Mouse (Mus musculus) CH12.LX (cell line): ENCODE data around the gene Slc39a2. TPM values are rescaled to one million over a fixed set of nuclear protein-coding genes. Genes with fewer than 3 reads are reported as not detected.

Experiments used
- DNase-seq: peaks from one replicate; pipeline ENCODE4 v3.0.0-alpha.2; 2013; ENCODE audit errors: extremely low read depth
- H3K27ac ChIP-seq: 2 replicates; pipeline ENCODE4 v1.5.1; 2012; ENCODE audit warnings: low read depth, mild to moderate bottlenecking, control low read depth, moderate library complexity; ENCODE audit not compliant: insufficient read depth
- H3K27me3 ChIP-seq: replicated peaks from 2 replicates; pipeline ENCODE3; 2012; ENCODE audit warnings: inconsistent platforms
- H3K36me3 ChIP-seq, 2 experiments: replicated peaks in 1 of 2; 2 replicates each; pipeline versions ENCODE3 to v1.6.1; 2012; ENCODE audit warnings: inconsistent platforms in 1 of 2, low read length in 1 of 2, mild to moderate bottlenecking in 1 of 2, mixed read lengths in 1 of 2, moderate library complexity in 1 of 2; ENCODE audit not compliant: control insufficient read depth in 1 of 2, insufficient read depth in 1 of 2
- H3K4me1 ChIP-seq, 2 experiments: 2 replicates each; pipeline ENCODE4 v1.6.1; 2012; ENCODE audit warnings: inconsistent platforms in 1 of 2, moderate library complexity in 1 of 2; ENCODE audit not compliant: insufficient read depth in 2 of 2, control insufficient read depth in 1 of 2
- H3K4me2 ChIP-seq: 2 replicates; pipeline ENCODE4 v1.6.1; 2012; ENCODE audit warnings: low read depth, mild to moderate bottlenecking, control low read depth; ENCODE audit not compliant: poor library complexity, insufficient read depth, severe bottlenecking
- H3K4me3 ChIP-seq, 3 experiments: fragments of 150-350 bp in 1 of 3; sonication (generic) in 1 of 3; replicated peaks in 1 of 3; 2 replicates each; pipeline versions ENCODE3 to v1.5.1; 2011 to 2012; ENCODE audit warnings: low read depth in 2 of 3, low read length in 2 of 3, mild to moderate bottlenecking in 2 of 3, moderate library complexity in 2 of 3, control low read depth in 1 of 3, improper control_type of control experiment in 1 of 3, inconsistent platforms in 1 of 3, mixed read lengths in 1 of 3; ENCODE audit not compliant: poor library complexity in 1 of 3
- H3K79me2 ChIP-seq: replicated peaks from 2 replicates; pipeline ENCODE4 v1.6.1; 2012; ENCODE audit warnings: mild to moderate bottlenecking, moderate library complexity; ENCODE audit not compliant: control insufficient read depth, poor library complexity, insufficient read depth, severe bottlenecking; ENCODE audit errors: extremely low read depth
- H3K9ac ChIP-seq: 2 replicates; pipeline ENCODE4 v1.6.1; 2012; ENCODE audit warnings: low read depth, mild to moderate bottlenecking, control low read depth, moderate library complexity; ENCODE audit not compliant: insufficient read depth
- H3K9me3 ChIP-seq: replicated peaks from 2 replicates; pipeline ENCODE3; 2012; ENCODE audit warnings: low read length, inconsistent platforms, mixed read lengths
- BHLHE40 ChIP-seq: IDR thresholded peaks from 2 replicates; pipeline ENCODE4 v1.6.1; 2011; ENCODE audit warnings: mild to moderate bottlenecking, low read depth, low read length, improper control_type of control experiment
- CHD1 ChIP-seq: IDR thresholded peaks from 2 replicates; pipeline ENCODE4 v1.6.1; 2012; ENCODE audit warnings: low read depth, low read length, improper control_type of control experiment, inconsistent platforms
- CTCF ChIP-seq, 2 experiments: IDR thresholded peaks in 1 of 2; conservative IDR thresholded peaks in 1 of 2; 2 replicates each; pipeline ENCODE4 v1.5.1; 2011 to 2012; ENCODE audit warnings: low read depth in 2 of 2, low read length in 2 of 2, improper control_type of control experiment in 1 of 2, inconsistent platforms in 1 of 2, mild to moderate bottlenecking in 1 of 2, moderate library complexity in 1 of 2
- ELF1 ChIP-seq: IDR thresholded peaks from 2 replicates; pipeline ENCODE4 v1.6.1; 2014; ENCODE audit warnings: low read depth, mild to moderate bottlenecking, inconsistent platforms, low read length, improper control_type of control experiment
- EP300 ChIP-seq: IDR thresholded peaks from 2 replicates; pipeline ENCODE4 v1.6.1; 2011; ENCODE audit warnings: low read length, improper control_type of control experiment
- GABPA ChIP-seq: IDR thresholded peaks from 2 replicates; pipeline ENCODE4 v1.6.1; 2012; ENCODE audit warnings: low read depth, low read length, improper control_type of control experiment, inconsistent platforms; ENCODE audit not compliant: insufficient replicate concordance
- IRF4 ChIP-seq: IDR thresholded peaks from 2 replicates; pipeline ENCODE4 v1.6.1; 2014; ENCODE audit warnings: low read depth, mild to moderate bottlenecking, inconsistent platforms, low read length, improper control_type of control experiment
- MAFK ChIP-seq: IDR thresholded peaks from 2 replicates; pipeline ENCODE4 v1.6.1; 2011; ENCODE audit warnings: low read length, improper control_type of control experiment; ENCODE audit not compliant: insufficient replicate concordance
- MAZ ChIP-seq: IDR thresholded peaks from 2 replicates; pipeline ENCODE4 v1.6.1; 2012; ENCODE audit warnings: low read depth, mild to moderate bottlenecking, inconsistent platforms, low read length, improper control_type of control experiment, moderate library complexity
- MYC ChIP-seq: IDR thresholded peaks from 2 replicates; pipeline ENCODE4 v1.6.1; 2011; ENCODE audit warnings: low read depth, mild to moderate bottlenecking, improper control_type of control experiment, low read length
- NELFE ChIP-seq: IDR thresholded peaks from 2 replicates; pipeline ENCODE4 v1.6.1; 2011; ENCODE audit warnings: low read depth, low read length, improper control_type of control experiment
- NRF1 ChIP-seq: IDR thresholded peaks from 2 replicates; pipeline ENCODE4 v1.6.1; 2014; ENCODE audit warnings: low read depth, mild to moderate bottlenecking, inconsistent platforms, low read length, improper control_type of control experiment, moderate library complexity
- PAX5 ChIP-seq: IDR thresholded peaks from 2 replicates; pipeline ENCODE4 v1.6.1; 2012; ENCODE audit warnings: low read length, inconsistent platforms, mixed read lengths
- RAD21 ChIP-seq: IDR thresholded peaks from 2 replicates; pipeline ENCODE4 v1.6.1; 2011; ENCODE audit warnings: low read depth, mild to moderate bottlenecking, low read length, improper control_type of control experiment, moderate library complexity
- SIN3A ChIP-seq: IDR thresholded peaks from 2 replicates; pipeline ENCODE4 v1.6.1; 2012; ENCODE audit warnings: low read length, improper control_type of control experiment, inconsistent platforms
- SMC3 ChIP-seq: IDR thresholded peaks from 2 replicates; pipeline ENCODE4 v1.6.1; 2011; ENCODE audit warnings: low read depth, low read length, improper control_type of control experiment
- TBP ChIP-seq: conservative IDR thresholded peaks from 2 replicates; pipeline ENCODE4 v1.6.1; 2011; ENCODE audit warnings: low read depth, low read length, improper control_type of control experiment
- USF1 ChIP-seq: IDR thresholded peaks from 2 replicates; pipeline ENCODE4 v1.6.1; 2014; ENCODE audit warnings: low read depth, mild to moderate bottlenecking, inconsistent platforms, low read length, improper control_type of control experiment
- USF2 ChIP-seq: conservative IDR thresholded peaks from 2 replicates; pipeline ENCODE4 v1.6.1; 2011; ENCODE audit warnings: low read depth, low read length, improper control_type of control experiment
- ZC3H11A ChIP-seq: IDR thresholded peaks from 2 replicates; pipeline ENCODE4 v1.6.1; 2012; ENCODE audit warnings: low read depth, mild to moderate bottlenecking, inconsistent platforms, low read length, improper control_type of control experiment
- ZKSCAN1 ChIP-seq: IDR thresholded peaks from 2 replicates; pipeline ENCODE4 v1.6.1; 2012; ENCODE audit warnings: low read depth, inconsistent platforms, low read length, improper control_type of control experiment, borderline replicate concordance
- ZMIZ1 ChIP-seq: IDR thresholded peaks from 2 replicates; pipeline ENCODE4 v1.6.1; 2012; ENCODE audit warnings: low read depth, mild to moderate bottlenecking, inconsistent platforms, low read length, improper control_type of control experiment
- ZNF384 ChIP-seq: IDR thresholded peaks from 2 replicates; pipeline ENCODE4 v1.6.1; 2012; ENCODE audit warnings: low read depth, low read length, improper control_type of control experiment, inconsistent platforms
- dilution Hi-C: fragments of 300-500 bp; cut with MboI; formaldehyde crosslinking; loops from 2 replicates; pipeline ENCODE4 v1.14.3; 2020; ENCODE audit warnings: low sequenced_read_pairs; ENCODE audit not compliant: extremely low pct_unique_long_range_greater_than_20kb, extremely low pct_ligation_motif_present
- in situ Hi-C: fragments of 300-500 bp; cut with MboI; formaldehyde crosslinking; loops from 3 replicates; pipeline ENCODE4 v1.14.3; 2019; ENCODE audit warnings: low sequenced_read_pairs, low pct_ligation_motif_present, low pct_unique_long_range_greater_than_20kb, mixed read lengths
- polyA plus RNA-seq: library from polyadenylated mRNA; unstranded; fragments of >175 nt; gene quantifications from 2 replicates; pipeline ENCODE4 v1.2.1, GENCODE M21; 2012; ENCODE audit warnings: low read depth; ENCODE audit not compliant: insufficient read length
- total RNA-seq, 2 experiments: library from RNA; depleted of rRNA; stranded (reverse); fragments of 300-350 nt in 1 of 2; fragments of >200 nt in 1 of 2; gene quantifications; 2 replicates each; pipeline ENCODE4 v1.2.3; 2012 to 2014

Slc39a2 gene
- total and polyA plus RNA-seq, 3 experiments, result 0.20 to 0.49 (median 0.42) TPM

- dilution Hi-C loops (no loop called here), in situ Hi-C loops (no loop called here)
- Histone ChIP-seq H3K36me3 (no peaks in the 10 kb centered on the region), H3K4me1 (peaks cover 0 to 4% of the 10 kb centered on the region in 2 experiments; a peak in 1 of 4 replicates), H3K4me2 (no peak overlapping the region), H3K9me3 (peaks cover 6% of the 10 kb centered on the region), H3K9ac (no peak overlapping the region), H3K27me3 (no peaks in the 10 kb centered on the region), H3K27ac (no peak overlapping the region), H3K4me3 (no peak overlapping the region), H3K79me2 (no peaks in the 10 kb centered on the region)
- TF ChIP-seq PAX5, result no peak
- TF ChIP-seq ZNF384, result 0 out of 2 replicates have a peak, but pooled peaks have one; percentile 27
- TF ChIP-seq USF1, result no peak
- no peak for TF ChIP-seq USF2
- no peak for TF ChIP-seq MAZ
- TF ChIP-seq CTCF (conservative IDR thresholded peaks at IDR 0.05 in 1 of 2, IDR thresholded peaks at IDR 0.05 in 1 of 2; ENCODE audit: low read depth in 2 of 2, low read length in 2 of 2), result peak; percentile 56 to 93
- TF ChIP-seq RAD21, result peak; percentile 84
- TF ChIP-seq CHD1, result no peak
- TF ChIP-seq MAFK, result no peak
- no peak for TF ChIP-seq ZMIZ1
- TF ChIP-seq NELFE, result no peak
- no peak for TF ChIP-seq BHLHE40
- TF ChIP-seq SMC3, result peak; percentile 87
- no peak for TF ChIP-seq NRF1
- no peak for TF ChIP-seq MYC
- TF ChIP-seq ZC3H11A, result peak; percentile 35; the same call in 1 of the 2 replicates
- TF ChIP-seq ZKSCAN1, result no peak
- TF ChIP-seq IRF4, result 0 out of 2 replicates have a peak, but pooled peaks have one; percentile 32
- TF ChIP-seq TBP, result no peak
- TF ChIP-seq ELF1, result no peak
- TF ChIP-seq EP300, result no peak
- TF ChIP-seq GABPA, result no peak
- no peak for TF ChIP-seq SIN3A
- DNase-seq, result peak; percentile 72
These were observed 38.1 kb downstream of the Slc39a2 start for GRCm38 (mm10) chr14:51930824-51931223.
